Mouse (Mus musculus) CH12.LX (cell line): Measurements from ENCODE around the gene Fxr2. TPM values are rescaled to one million over a fixed set of nuclear protein-coding genes. Genes with fewer than 3 reads are reported as not detected.
"Not testable (repeated sequence)": the region's sequence is repeated elsewhere in the genome, so short reads cannot be mapped to it uniquely, and the experiment has no call there.

Experiments
- DNase-seq: peaks from one replicate; pipeline ENCODE4 v3.0.0-alpha.2; 2013; ENCODE audit errors: extremely low read depth
- H3K27ac ChIP-seq: 2 replicates; pipeline ENCODE4 v1.5.1; 2012; ENCODE audit warnings: low read depth, mild to moderate bottlenecking, control low read depth, moderate library complexity; ENCODE audit not compliant: insufficient read depth
- H3K27me3 ChIP-seq: replicated peaks from 2 replicates; pipeline ENCODE3; 2012; ENCODE audit warnings: inconsistent platforms
- H3K36me3 ChIP-seq, 2 experiments: replicated peaks in 1 of 2; 2 replicates each; pipeline versions ENCODE3 to v1.6.1; 2012; ENCODE audit warnings: inconsistent platforms in 1 of 2, low read length in 1 of 2, mild to moderate bottlenecking in 1 of 2, mixed read lengths in 1 of 2, moderate library complexity in 1 of 2; ENCODE audit not compliant: control insufficient read depth in 1 of 2, insufficient read depth in 1 of 2
- H3K4me1 ChIP-seq, 2 experiments: 2 replicates each; pipeline ENCODE4 v1.6.1; 2012; ENCODE audit warnings: inconsistent platforms in 1 of 2, moderate library complexity in 1 of 2; ENCODE audit not compliant: insufficient read depth in 2 of 2, control insufficient read depth in 1 of 2
- H3K4me2 ChIP-seq: 2 replicates; pipeline ENCODE4 v1.6.1; 2012; ENCODE audit warnings: low read depth, mild to moderate bottlenecking, control low read depth; ENCODE audit not compliant: poor library complexity, insufficient read depth, severe bottlenecking
- H3K4me3 ChIP-seq, 3 experiments: fragments of 150-350 bp in 1 of 3; sonication (generic) in 1 of 3; replicated peaks in 1 of 3; 2 replicates each; pipeline versions ENCODE3 to v1.5.1; 2011 to 2012; ENCODE audit warnings: low read depth in 2 of 3, low read length in 2 of 3, mild to moderate bottlenecking in 2 of 3, moderate library complexity in 2 of 3, control low read depth in 1 of 3, improper control_type of control experiment in 1 of 3, inconsistent platforms in 1 of 3, mixed read lengths in 1 of 3; ENCODE audit not compliant: poor library complexity in 1 of 3
- H3K79me2 ChIP-seq: replicated peaks from 2 replicates; pipeline ENCODE4 v1.6.1; 2012; ENCODE audit warnings: mild to moderate bottlenecking, moderate library complexity; ENCODE audit not compliant: control insufficient read depth, poor library complexity, insufficient read depth, severe bottlenecking; ENCODE audit errors: extremely low read depth
- H3K9ac ChIP-seq: 2 replicates; pipeline ENCODE4 v1.6.1; 2012; ENCODE audit warnings: low read depth, mild to moderate bottlenecking, control low read depth, moderate library complexity; ENCODE audit not compliant: insufficient read depth
- H3K9me3 ChIP-seq: replicated peaks from 2 replicates; pipeline ENCODE3; 2012; ENCODE audit warnings: low read length, inconsistent platforms, mixed read lengths
- BHLHE40 ChIP-seq: IDR thresholded peaks from 2 replicates; pipeline ENCODE4 v1.6.1; 2011; ENCODE audit warnings: mild to moderate bottlenecking, low read depth, low read length, improper control_type of control experiment
- CHD1 ChIP-seq: IDR thresholded peaks from 2 replicates; pipeline ENCODE4 v1.6.1; 2012; ENCODE audit warnings: low read depth, low read length, improper control_type of control experiment, inconsistent platforms
- EP300 ChIP-seq: IDR thresholded peaks from 2 replicates; pipeline ENCODE4 v1.6.1; 2011; ENCODE audit warnings: low read length, improper control_type of control experiment
- GABPA ChIP-seq: IDR thresholded peaks from 2 replicates; pipeline ENCODE4 v1.6.1; 2012; ENCODE audit warnings: low read depth, low read length, improper control_type of control experiment, inconsistent platforms; ENCODE audit not compliant: insufficient replicate concordance
- IRF4 ChIP-seq: IDR thresholded peaks from 2 replicates; pipeline ENCODE4 v1.6.1; 2014; ENCODE audit warnings: low read depth, mild to moderate bottlenecking, inconsistent platforms, low read length, improper control_type of control experiment
- MAZ ChIP-seq: IDR thresholded peaks from 2 replicates; pipeline ENCODE4 v1.6.1; 2012; ENCODE audit warnings: low read depth, mild to moderate bottlenecking, inconsistent platforms, low read length, improper control_type of control experiment, moderate library complexity
- MXI1 ChIP-seq: IDR thresholded peaks from 2 replicates; pipeline ENCODE4 v1.6.1; 2011; ENCODE audit warnings: mild to moderate bottlenecking, low read depth, low read length, improper control_type of control experiment
- MYC ChIP-seq: IDR thresholded peaks from 2 replicates; pipeline ENCODE4 v1.6.1; 2011; ENCODE audit warnings: low read depth, mild to moderate bottlenecking, improper control_type of control experiment, low read length
- NELFE ChIP-seq: IDR thresholded peaks from 2 replicates; pipeline ENCODE4 v1.6.1; 2011; ENCODE audit warnings: low read depth, low read length, improper control_type of control experiment
- NRF1 ChIP-seq: IDR thresholded peaks from 2 replicates; pipeline ENCODE4 v1.6.1; 2014; ENCODE audit warnings: low read depth, mild to moderate bottlenecking, inconsistent platforms, low read length, improper control_type of control experiment, moderate library complexity
- RCOR1 ChIP-seq: conservative IDR thresholded peaks from 2 replicates; pipeline ENCODE4 v1.6.1; 2012; ENCODE audit warnings: low read depth, mild to moderate bottlenecking, inconsistent platforms, low read length, improper control_type of control experiment
- SIN3A ChIP-seq: IDR thresholded peaks from 2 replicates; pipeline ENCODE4 v1.6.1; 2012; ENCODE audit warnings: low read length, improper control_type of control experiment, inconsistent platforms
- SMC3 ChIP-seq: IDR thresholded peaks from 2 replicates; pipeline ENCODE4 v1.6.1; 2011; ENCODE audit warnings: low read depth, low read length, improper control_type of control experiment
- ZC3H11A ChIP-seq: IDR thresholded peaks from 2 replicates; pipeline ENCODE4 v1.6.1; 2012; ENCODE audit warnings: low read depth, mild to moderate bottlenecking, inconsistent platforms, low read length, improper control_type of control experiment
- ZMIZ1 ChIP-seq: IDR thresholded peaks from 2 replicates; pipeline ENCODE4 v1.6.1; 2012; ENCODE audit warnings: low read depth, mild to moderate bottlenecking, inconsistent platforms, low read length, improper control_type of control experiment
- dilution Hi-C: fragments of 300-500 bp; cut with MboI; formaldehyde crosslinking; loops from 2 replicates; pipeline ENCODE4 v1.14.3; 2020; ENCODE audit warnings: low sequenced_read_pairs; ENCODE audit not compliant: extremely low pct_unique_long_range_greater_than_20kb, extremely low pct_ligation_motif_present
- in situ Hi-C: fragments of 300-500 bp; cut with MboI; formaldehyde crosslinking; loops from 3 replicates; pipeline ENCODE4 v1.14.3; 2019; ENCODE audit warnings: low sequenced_read_pairs, low pct_ligation_motif_present, low pct_unique_long_range_greater_than_20kb, mixed read lengths
- polyA plus RNA-seq: library from polyadenylated mRNA; unstranded; fragments of >175 nt; gene quantifications from 2 replicates; pipeline ENCODE4 v1.2.1, GENCODE M21; 2012; ENCODE audit warnings: low read depth; ENCODE audit not compliant: insufficient read length
- total RNA-seq, 2 experiments: library from RNA; depleted of rRNA; stranded (reverse); fragments of 300-350 nt in 1 of 2; fragments of >200 nt in 1 of 2; gene quantifications; 2 replicates each; pipeline ENCODE4 v1.2.3; 2012 to 2014

The Fxr2 gene
- total and polyA plus RNA-seq, 3 experiments, result 83.3 to 96.4 (median 90.5) TPM

DNA sequence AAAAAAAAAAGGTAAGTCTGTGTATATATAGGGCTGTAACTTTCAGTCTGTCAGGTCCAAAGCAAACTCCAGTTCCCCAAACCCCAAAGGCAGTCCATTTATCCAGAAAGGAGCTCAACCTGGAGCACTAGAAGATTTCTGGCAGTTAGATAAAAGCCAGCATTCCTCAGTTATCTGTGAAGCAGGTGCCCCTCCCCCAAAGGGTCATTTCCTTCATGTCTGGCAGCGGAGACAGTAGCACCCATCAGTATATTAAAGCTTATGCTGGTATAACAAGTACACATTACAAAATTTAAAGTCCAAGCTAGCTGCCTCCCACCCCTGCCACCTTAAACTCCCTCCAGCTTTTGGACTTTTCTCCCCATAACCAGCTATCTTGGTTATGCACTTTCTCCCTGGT lies 66.8 kb downstream of the Fxr2 start:
- Histone ChIP-seq H3K36me3 (no peaks in the 10 kb centered on the region), H3K4me2 (no peak overlapping the region), H3K9ac (no peak overlapping the region), H3K79me2 (no peaks in the 10 kb centered on the region), H3K27me3 (peaks cover 5% of the 10 kb centered on the region), H3K4me1 (no peaks in the 10 kb centered on the region; a peak in 1 of 4 replicates), H3K9me3 (peaks cover 5% of the 10 kb centered on the region), H3K27ac (no peak overlapping the region), H3K4me3 (no peak overlapping the region)
- TF ChIP-seq EP300 (no peak), NRF1 (no peak), MAZ (no peak), CHD1 (no peak), IRF4 (no peak), SMC3 (no peak), RCOR1 (no peak), ZMIZ1 (no peak), MYC (no peak), BHLHE40 (no peak), MXI1 (no peak), NELFE (no peak), SIN3A (no peak), GABPA (no peak), ZC3H11A (no peak)
- in situ Hi-C loops, result no loop called here
- no peak for DNase-seq
- dilution Hi-C loops, result no loop called here

- H3K4me1 ChIP-seq, H3K27ac ChIP-seq, H3K4me3 ChIP-seq, H3K4me2 ChIP-seq, H3K27me3 ChIP-seq, dilution Hi-C loops, H3K36me3 ChIP-seq, H3K79me2 ChIP-seq, H3K9ac ChIP-seq, H3K9me3 ChIP-seq, DNase-seq, in situ Hi-C loops: not testable (repeated sequence)
These were observed 70.1 kb downstream of the Fxr2 start for GRCm38 (mm10) chr11:69702886-69703285.

Other genes starting within 250 kb of the Fxr2 start
Only the 20 nearest of the 34 such genes appear.
- gene Dnah2, start 83.9 kb upstream of the Fxr2 start, total RNA-seq (2012; rRNA removed), result under 0.01 TPM in 1 of 2 replicates, not detected in the other
- gene Dnah2, start 83.9 kb upstream of the Fxr2 start, total RNA-seq (2014; rRNA removed), result not detected in 2 replicates
- 0.03 and 0.04 TPM in 2 replicates for gene Dnah2, start 83.9 kb upstream of the Fxr2 start, polyA plus RNA-seq
- gene Efnb3, start 72.8 kb upstream of the Fxr2 start, total RNA-seq (2012; rRNA removed), result 1.1 and 1.3 TPM in 2 replicates
- gene Efnb3, start 72.8 kb upstream of the Fxr2 start, total RNA-seq (2014; rRNA removed), result 0.56 and 1.0 TPM in 2 replicates
- gene Efnb3, start 72.8 kb upstream of the Fxr2 start, polyA plus RNA-seq, result 2.7 and 2.8 TPM in 2 replicates
- 34.2 and 40.8 TPM in 2 replicates for gene Wrap53, start 52.7 kb upstream of the Fxr2 start, total RNA-seq (2012; rRNA removed)
- 25.4 and 26.4 TPM in 2 replicates for gene Wrap53, start 52.7 kb upstream of the Fxr2 start, total RNA-seq (2014; rRNA removed)
- gene Wrap53, start 52.7 kb upstream of the Fxr2 start, polyA plus RNA-seq, result 35.3 and 36.0 TPM in 2 replicates
- 104 and 107 TPM in 2 replicates for gene Trp53, start 52.6 kb upstream of the Fxr2 start, total RNA-seq (2012; rRNA removed)
- 15.7 and 24.9 TPM in 2 replicates for gene Trp53, start 52.6 kb upstream of the Fxr2 start, total RNA-seq (2014; rRNA removed)
- gene Trp53, start 52.6 kb upstream of the Fxr2 start, polyA plus RNA-seq, result 309 and 372 TPM in 2 replicates
- gene Atp1b2, start 27.0 kb upstream of the Fxr2 start, total RNA-seq (2012; rRNA removed), result not detected in 2 replicates
- gene Atp1b2, start 27.0 kb upstream of the Fxr2 start, total RNA-seq (2014; rRNA removed), result not detected in 2 replicates
- 0.09 and 0.11 TPM in 2 replicates for gene Atp1b2, start 27.0 kb upstream of the Fxr2 start, polyA plus RNA-seq
- gene Shbg, start 15.1 kb upstream of the Fxr2 start, total RNA-seq (2012; rRNA removed), result not detected in 2 replicates
- gene Shbg, start 15.1 kb upstream of the Fxr2 start, total RNA-seq (2014; rRNA removed), result not detected in 2 replicates
- not detected in 2 replicates for gene Shbg, start 15.1 kb upstream of the Fxr2 start, polyA plus RNA-seq
- gene Sat2, start 11.0 kb upstream of the Fxr2 start, total RNA-seq (2012; rRNA removed), result 0.38 TPM in 1 of 2 replicates, not detected in the other
- not detected in 2 replicates for gene Sat2, start 11.0 kb upstream of the Fxr2 start, total RNA-seq (2014; rRNA removed)
- not detected in 2 replicates for gene Sat2, start 11.0 kb upstream of the Fxr2 start, polyA plus RNA-seq
- 0.17 and 0.34 TPM in 2 replicates for gene Sox15, start 22.3 kb downstream of the Fxr2 start, total RNA-seq (2012; rRNA removed)
- gene Sox15, start 22.3 kb downstream of the Fxr2 start, total RNA-seq (2014; rRNA removed), result not detected in 2 replicates
- 0.48 and 0.54 TPM in 2 replicates for gene Sox15, start 22.3 kb downstream of the Fxr2 start, polyA plus RNA-seq
- 110 and 150 TPM in 2 replicates for gene Mpdu1, start 29.7 kb downstream of the Fxr2 start, total RNA-seq (2012; rRNA removed)
- 175 and 210 TPM in 2 replicates for gene Mpdu1, start 29.7 kb downstream of the Fxr2 start, total RNA-seq (2014; rRNA removed)
- 185 and 210 TPM in 2 replicates for gene Mpdu1, start 29.7 kb downstream of the Fxr2 start, polyA plus RNA-seq
- gene Cd68, start 33.2 kb downstream of the Fxr2 start, total RNA-seq (2012; rRNA removed), result 74.8 and 82.2 TPM in 2 replicates
- gene Cd68, start 33.2 kb downstream of the Fxr2 start, total RNA-seq (2014; rRNA removed), result 122 TPM in 2 replicates
- gene Cd68, start 33.2 kb downstream of the Fxr2 start, polyA plus RNA-seq, result 235 and 343 TPM in 2 replicates
- 1,622 and 2,071 TPM in 2 replicates for gene Eif4a1, start 39.4 kb downstream of the Fxr2 start, total RNA-seq (2012; rRNA removed)
- 2,161 and 2,200 TPM in 2 replicates for gene Eif4a1, start 39.4 kb downstream of the Fxr2 start, total RNA-seq (2014; rRNA removed)
- 1,500 and 1,728 TPM in 2 replicates for gene Eif4a1, start 39.4 kb downstream of the Fxr2 start, polyA plus RNA-seq
- 116 and 157 TPM in 2 replicates for gene Senp3, start 49.1 kb downstream of the Fxr2 start, total RNA-seq (2012; rRNA removed)
- gene Senp3, start 49.1 kb downstream of the Fxr2 start, total RNA-seq (2014; rRNA removed), result 256 TPM in 2 replicates
- gene Senp3, start 49.1 kb downstream of the Fxr2 start, polyA plus RNA-seq, result 303 and 317 TPM in 2 replicates
- 0.08 and 0.21 TPM in 2 replicates for gene Tnfsf13, start 52.8 kb downstream of the Fxr2 start, total RNA-seq (2012; rRNA removed)
- gene Tnfsf13, start 52.8 kb downstream of the Fxr2 start, total RNA-seq (2014; rRNA removed), result 0.32 and 0.35 TPM in 2 replicates
- 0.63 and 1.0 TPM in 2 replicates for gene Tnfsf13, start 52.8 kb downstream of the Fxr2 start, polyA plus RNA-seq
- not detected in 2 replicates for gene Tnfsf12, start 62.9 kb downstream of the Fxr2 start, total RNA-seq (2012; rRNA removed)
- not detected in 2 replicates for gene Tnfsf12, start 62.9 kb downstream of the Fxr2 start, total RNA-seq (2014; rRNA removed)
- 0.26 TPM in 1 of 2 replicates, not detected in the other for gene Tnfsf12, start 62.9 kb downstream of the Fxr2 start, polyA plus RNA-seq
- gene Tnfsfm13, start 63.1 kb downstream of the Fxr2 start, total RNA-seq (2012; rRNA removed), result 0.08 TPM in 2 replicates
- gene Tnfsfm13, start 63.1 kb downstream of the Fxr2 start, total RNA-seq (2014; rRNA removed), result not detected in 2 replicates
- 0.25 TPM in 1 of 2 replicates, not detected in the other for gene Tnfsfm13, start 63.1 kb downstream of the Fxr2 start, polyA plus RNA-seq
- 44.5 and 45.0 TPM in 2 replicates for gene Polr2a, start 125.6 kb downstream of the Fxr2 start, total RNA-seq (2012; rRNA removed)
- 10.3 and 14.8 TPM in 2 replicates for gene Polr2a, start 125.6 kb downstream of the Fxr2 start, total RNA-seq (2014; rRNA removed)
- gene Polr2a, start 125.6 kb downstream of the Fxr2 start, polyA plus RNA-seq, result 137 and 162 TPM in 2 replicates
- not detected in 2 replicates for gene Slc35g3, start 129.0 kb downstream of the Fxr2 start, total RNA-seq (2012; rRNA removed)
- gene Slc35g3, start 129.0 kb downstream of the Fxr2 start, total RNA-seq (2014; rRNA removed), result not detected in 2 replicates
- not detected in 2 replicates for gene Slc35g3, start 129.0 kb downstream of the Fxr2 start, polyA plus RNA-seq
- 3.4 TPM in 2 replicates for gene Zbtb4, start 132.9 kb downstream of the Fxr2 start, total RNA-seq (2012; rRNA removed)
- 0.75 and 0.77 TPM in 2 replicates for gene Zbtb4, start 132.9 kb downstream of the Fxr2 start, total RNA-seq (2014; rRNA removed)
- 2.3 and 3.0 TPM in 2 replicates for gene Zbtb4, start 132.9 kb downstream of the Fxr2 start, polyA plus RNA-seq
- 2.1 and 2.2 TPM in 2 replicates for gene Chrnb1, start 163.0 kb downstream of the Fxr2 start, total RNA-seq (2012; rRNA removed)
- gene Chrnb1, start 163.0 kb downstream of the Fxr2 start, total RNA-seq (2014; rRNA removed), result 1.9 TPM in 2 replicates
- 5.9 and 6.6 TPM in 2 replicates for gene Chrnb1, start 163.0 kb downstream of the Fxr2 start, polyA plus RNA-seq
- 0.92 and 0.93 TPM in 2 replicates for gene Fgf11, start 168.9 kb downstream of the Fxr2 start, total RNA-seq (2012; rRNA removed)
- 1.6 and 1.8 TPM in 2 replicates for gene Fgf11, start 168.9 kb downstream of the Fxr2 start, total RNA-seq (2014; rRNA removed)
- 3.7 and 3.9 TPM in 2 replicates for gene Fgf11, start 168.9 kb downstream of the Fxr2 start, polyA plus RNA-seq